Mouse (Mus musculus): ENCODE measurements around the gene B230219D22Rik.

- TF ChIP-seq GATA1 (IDR thresholded peaks at IDR 0.05; ENCODE audit: borderline replicate concordance, low read length) (no peak), FLI1 (IDR thresholded peaks at IDR 0.05; ENCODE audit: low read length) (no peak)
These were observed 6.8 kb upstream of the B230219D22Rik start for GRCm38 (mm10) chr13:55686107-55686633.

All from megakaryocyte, embryonic 14.5 days (primary cell).